ENCODE assay signal across 16 mouse cellular contexts in genomic region chr13:57087966-57088365, GRCm38 (mm10).
DNase-seq lines count a peak whose midpoint lies in the region.
"Had no signal": no experiment of that assay in that cellular context is flagged by ENCODE, and none has a peak within 500 bp of the region (broad histone marks: within the 10 kb centered on the region; RNA-seq: fewer than 3 reads in every experiment).

No protein-coding gene starts in this region.

- H3K36me3 ChIP-seq in heart, embryonic 10.5 days: no peaks in the 10 kb centered on the region
- H3K36me3 ChIP-seq: embryonic facial prominence, embryonic 10.5 days; heart, embryonic 15.5 days; hindbrain, embryonic 13.5 days had no signal

- H3K27ac ChIP-seq in heart, embryonic 10.5 days: no peak overlapping the region
- H3K27ac ChIP-seq: embryonic facial prominence, embryonic 10.5 days; forebrain, embryonic 13.5 days; heart, embryonic 15.5 days; hindbrain, embryonic 13.5 days had no signal

- no peaks in the 10 kb centered on the region for H3K9me3 ChIP-seq in heart, embryonic 10.5 days
- H3K9me3 ChIP-seq: embryonic facial prominence, embryonic 10.5 days; forebrain, embryonic 13.5 days; heart, embryonic 15.5 days; hindbrain, embryonic 13.5 days had no signal

- H3K4me1 ChIP-seq in heart, embryonic 10.5 days: no peaks in the 10 kb centered on the region
- H3K4me1 ChIP-seq: embryonic facial prominence, embryonic 10.5 days; forebrain, embryonic 13.5 days; heart, embryonic 15.5 days; hindbrain, embryonic 13.5 days had no signal

- 83% methylated on average over 6 of the region's 6 CpGs for WGBS in heart, embryonic 10.5 days

- no peak overlapping the region for H3K4me3 ChIP-seq in heart, embryonic 10.5 days
- H3K4me3 ChIP-seq: embryonic facial prominence, embryonic 10.5 days; forebrain, embryonic 13.5 days; heart, embryonic 15.5 days; hindbrain, embryonic 13.5 days had no signal

- H3K27me3 ChIP-seq in heart, embryonic 10.5 days (ENCODE audit: insufficient read depth, poor library complexity, severe bottlenecking): no peaks in the 10 kb centered on the region
- H3K27me3 ChIP-seq: forebrain, embryonic 13.5 days; heart, embryonic 15.5 days; hindbrain, embryonic 13.5 days had no signal

- peak; percentile 67 for DNase-seq in heart, embryonic 10.5 days (ENCODE audit: low spot score)
- no peak for DNase-seq in heart, adult 18-20 months
- DNase-seq in cerebellum, adult 18-20 months: peak; percentile 44 to 48
- peak; percentile 68 for DNase-seq in cerebellum, adult 9-11 months
- peak; percentile 27 to 29 for DNase-seq in cerebellum, postnatal 36 days
- DNase-seq in layer of hippocampus, adult 9-10 months (ENCODE audit: low spot score): no peak
- no peak for DNase-seq in adrenal gland, postnatal 36 days
- DNase-seq in layer of hippocampus, adult 18-20 months (ENCODE audit: low spot score in 2 of 2): no peak
- DNase-seq: adrenal gland, postnatal 10 days; gastrocnemius, postnatal 36 days; heart, postnatal 14 days; kidney, adult 2 months had no signal

Comparison
In these comparisons a context has a peak if more than half of its experiments do, and no peak if none do; other contexts are left out.
1. DNase-seq: peak in heart, embryonic 10.5 days (single experiment), cerebellum, adult 18-20 months (2 of 2), cerebellum, adult 9-11 months (single experiment) and cerebellum, postnatal 36 days (2 of 2); none in heart, adult 18-20 months (0 of 2), layer of hippocampus, adult 9-10 months (single experiment), adrenal gland, postnatal 36 days (0 of 2) and layer of hippocampus, adult 18-20 months (0 of 2).